ENCODE assay signal across 9 mouse cellular contexts in the genomic region with DNA sequence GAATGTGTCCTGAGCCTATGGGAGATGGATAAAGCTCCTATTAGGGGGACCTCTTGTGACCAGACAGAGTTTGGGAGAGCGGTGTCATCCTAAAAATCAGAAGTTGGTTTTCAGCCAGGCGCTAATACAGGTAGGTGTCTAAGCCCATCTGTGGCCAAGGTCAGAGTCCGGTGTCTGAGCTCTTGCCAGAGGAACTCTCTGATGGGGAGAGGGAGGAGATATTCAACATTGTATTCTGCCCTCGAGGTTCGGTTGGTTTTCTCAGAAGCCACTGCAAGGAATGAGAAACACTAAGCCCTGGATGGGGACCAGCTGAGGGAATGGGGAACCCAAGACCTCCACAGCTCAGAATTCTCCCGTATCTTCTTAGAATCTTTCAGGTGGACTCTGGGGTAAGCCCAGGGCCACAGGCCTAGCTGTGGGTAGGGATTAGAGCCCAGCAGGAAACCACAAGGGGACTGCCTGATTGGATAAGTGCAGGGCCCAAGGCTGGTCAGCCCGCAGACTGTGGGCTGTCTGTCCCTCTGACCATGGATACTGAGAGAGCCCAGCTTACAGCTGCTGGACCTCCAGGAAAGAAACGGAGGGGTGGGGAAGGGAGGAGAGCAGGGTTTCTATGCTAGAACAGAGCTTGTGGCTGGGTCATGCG. TPM values are rescaled to one million over a fixed set of nuclear protein-coding genes. Genes with fewer than 3 reads are reported as not detected.
DNase-seq lines count a peak whose midpoint lies in the region; ATAC-seq and TF ChIP-seq lines count a peak whose summit lies in the region.
"Had no signal": no experiment of that assay in that cellular context is flagged by ENCODE, and none has a peak within 500 bp of the region (broad histone marks: within the 10 kb centered on the region; RNA-seq: fewer than 3 reads in every experiment).

No protein-coding gene starts in this region.

- peaks cover 17% of the 10 kb centered on the region for H3K79me2 ChIP-seq in myocyte (ENCODE audit: control insufficient read depth, insufficient read depth)

- H3K27ac ChIP-seq in kidney, embryonic 14.5 days (ENCODE audit: low read depth, low read length) = no peak overlapping the region
- H3K27ac ChIP-seq in intestine, embryonic 14.5 days (ENCODE audit: low read depth) = no peak overlapping the region

- H3K9me3 ChIP-seq in kidney, embryonic 14.5 days (ENCODE audit: control insufficient read depth, low read length) = no peaks in the 10 kb centered on the region
- H3K9me3 ChIP-seq in intestine, embryonic 14.5 days (ENCODE audit: control insufficient read depth, low read length) = no peaks in the 10 kb centered on the region

- H3K9ac ChIP-seq in kidney, embryonic 14.5 days (ENCODE audit: low read depth, low read length) = peak overlapping the region; percentile 81; the same call in 1 of the 2 replicates
- H3K9ac ChIP-seq in intestine, embryonic 14.5 days (ENCODE audit: low read length) = peak overlapping the region; percentile 53

- peaks cover 13% of the 10 kb centered on the region for H3K27me3 ChIP-seq in kidney, embryonic 14.5 days (ENCODE audit: control insufficient read depth, insufficient read depth, low read length)
- no peaks in the 10 kb centered on the region for H3K27me3 ChIP-seq in intestine, embryonic 14.5 days (replicated peaks; ENCODE audit: control insufficient read depth, insufficient read depth, low read length)
- H3K27me3 ChIP-seq in myocyte (ENCODE audit: control insufficient read depth, insufficient read depth, insufficient read length) = no peaks in the 10 kb centered on the region

- H3K4me1 ChIP-seq in kidney, embryonic 14.5 days (ENCODE audit: control insufficient read depth, insufficient read depth, low read length) = peaks cover 36% of the 10 kb centered on the region
- peaks cover 36% of the 10 kb centered on the region for H3K4me1 ChIP-seq in intestine, embryonic 14.5 days (replicated peaks; ENCODE audit: control insufficient read depth, insufficient read depth, low read length)

- H3K36me3 ChIP-seq in kidney, embryonic 14.5 days (ENCODE audit: control insufficient read depth, insufficient read depth, low read length) = peaks cover 10% of the 10 kb centered on the region; the same call in 1 of the 2 replicates
- H3K36me3 ChIP-seq in intestine, embryonic 14.5 days (ENCODE audit: control insufficient read depth, insufficient read depth, low read length) = peaks cover 15% of the 10 kb centered on the region; the same call in 1 of the 2 replicates
- peaks cover 6% of the 10 kb centered on the region for H3K36me3 ChIP-seq in myocyte (ENCODE audit: control insufficient read depth, insufficient read depth)

- H3K4me2 ChIP-seq in kidney, embryonic 14.5 days (replicated peaks; ENCODE audit: low read depth, low read length) = peak overlapping the region; percentile 75
- peak overlapping the region; percentile 72 for H3K4me2 ChIP-seq in intestine, embryonic 14.5 days (ENCODE audit: low read length)
- H3K4me2 ChIP-seq in myocyte (ENCODE audit: low read depth) = peak overlapping the region; percentile 81

- no peak for ATAC-seq in kidney, embryonic 14.5 days (ENCODE audit: low FRiP score, low TSS enrichment)
- peak; percentile 36 for ATAC-seq in common myeloid progenitor, adult 5-6 weeks (replicated peaks; ENCODE audit: low read depth, poor library complexity, severe bottlenecking)
- ATAC-seq in intestine, embryonic 14.5 days (replicated peaks; ENCODE audit: low FRiP score, low TSS enrichment, low read depth) = no peak

- no peak for DNase-seq in kidney, adult 8-10 months
- DNase-seq in intestine, embryonic 14.5 days (ENCODE audit: low spot score) = no peak
- no peak for DNase-seq in cerebellum, postnatal 36 days
- no peak for DNase-seq in ovary, postnatal 36 days (ENCODE audit: low spot score)
- no peak for DNase-seq in cerebellum, adult 8-10 months
- DNase-seq: lung, postnatal 14 days had no signal

- WGBS in kidney, embryonic 14.5 days = 53% methylated on average over 9 of the region's 9 CpGs
- WGBS in intestine, embryonic 14.5 days = 54% methylated on average over 9 of the region's 9 CpGs

- peak overlapping the region; percentile 7 for H3ac ChIP-seq in myocyte (ENCODE audit: control insufficient read depth, insufficient read length)

- peak overlapping the region; percentile 73 for H3K4me3 ChIP-seq in kidney, embryonic 14.5 days (ENCODE audit: low read length)
- peak overlapping the region; percentile 80 for H3K4me3 ChIP-seq in intestine, embryonic 14.5 days (ENCODE audit: low read depth, low read length)
- H3K4me3 ChIP-seq in myocyte = peak overlapping the region; percentile 44

- TF ChIP-seq POLR2A in myocyte (IDR thresholded peaks at IDR 0.05; ENCODE audit: insufficient read length, low read depth) = no peak

TF ChIP-seq in myocyte, 11 proteins besides CTCF, POLR2A, EP300 and RAD21:
- TF ChIP-seq USF1 (IDR thresholded peaks at IDR 0.05; ENCODE audit: low read depth) (no peak), CEBPB (IDR thresholded peaks at IDR 0.05; ENCODE audit: insufficient read depth, poor library complexity, severe bottlenecking) (no peak), SRF (IDR thresholded peaks at IDR 0.05; ENCODE audit: control insufficient read depth, insufficient read length, low read depth) (no peak), TCF12 (IDR thresholded peaks at IDR 0.05; ENCODE audit: insufficient read depth, poor library complexity, severe bottlenecking) (no peak), MAX (IDR thresholded peaks at IDR 0.05; ENCODE audit: low read depth) (no peak), MYOG (IDR thresholded peaks at IDR 0.05; ENCODE audit: control insufficient read depth in 1 of 3, insufficient read depth in 1 of 3, insufficient read length in 2 of 3, low read depth in 2 of 3) (no peak), POLR2AphosphoS2 (IDR thresholded peaks at IDR 0.05; ENCODE audit: insufficient read length, low read depth) (no peak), E2F4 (IDR thresholded peaks at IDR 0.05; ENCODE audit: insufficient read depth) (no peak), REST (IDR thresholded peaks at IDR 0.05; ENCODE audit: insufficient read depth, insufficient read length) (no peak), MYOD1 (IDR thresholded peaks at IDR 0.05; ENCODE audit: control insufficient read depth in 1 of 3, insufficient read length in 2 of 3, low read depth in 2 of 3) (no peak), TCF3 (IDR thresholded peaks at IDR 0.05; ENCODE audit: insufficient read length, low read depth) (no peak)

RNA-seq across cellular contexts. Expression of a gene that starts 1.5 kb away (rescaled TPM):
- polyA plus RNA-seq in kidney, embryonic 14.5 days (2014; fragmentation: Nextera tagmentation; extraction: Ambion mirVana) = 24.2 and 29.4 TPM in 2 replicates
- total RNA-seq in common myeloid progenitor, adult 5-6 weeks (2017) = 0.58 and 2.2 TPM in 2 replicates
- 27.5 and 28.2 TPM in 2 replicates for polyA plus RNA-seq in intestine, embryonic 14.5 days (2014; fragmentation: Nextera tagmentation; extraction: Ambion mirVana)
- 16.3 TPM for polyA plus RNA-seq in myocyte (2012; fragmentation: generic; extraction: Trizol)

RNA-seq across cellular contexts. Expression of a gene that starts 7.1 kb away (rescaled TPM):
- not detected in 2 replicates for polyA plus RNA-seq in kidney, embryonic 14.5 days (2014; fragmentation: Nextera tagmentation; extraction: Ambion mirVana)
- 0.05 TPM in 1 of 2 replicates, not detected in the other for total RNA-seq in common myeloid progenitor, adult 5-6 weeks (2017)
- 1.4 and 2.0 TPM in 2 replicates for polyA plus RNA-seq in intestine, embryonic 14.5 days (2014; fragmentation: Nextera tagmentation; extraction: Ambion mirVana)
- not detected for polyA plus RNA-seq in myocyte (2012; fragmentation: generic; extraction: Trizol)

RNA-seq across cellular contexts. Expression of a gene that starts 40.3 kb away (rescaled TPM):
- 14.6 and 20.6 TPM in 2 replicates for polyA plus RNA-seq in kidney, embryonic 14.5 days (2014; fragmentation: Nextera tagmentation; extraction: Ambion mirVana)
- 0.78 and 0.82 TPM in 2 replicates for total RNA-seq in common myeloid progenitor, adult 5-6 weeks (2017)
- polyA plus RNA-seq in intestine, embryonic 14.5 days (2014; fragmentation: Nextera tagmentation; extraction: Ambion mirVana) = 24.1 and 27.7 TPM in 2 replicates
- polyA plus RNA-seq in myocyte (2012; fragmentation: generic; extraction: Trizol) = 4.4 TPM

RNA-seq across cellular contexts. Expression of a gene that starts 58.1 kb away (rescaled TPM):
- 15.5 and 31.3 TPM in 2 replicates for polyA plus RNA-seq in kidney, embryonic 14.5 days (2014; fragmentation: Nextera tagmentation; extraction: Ambion mirVana)
- 293 and 407 TPM in 2 replicates for total RNA-seq in common myeloid progenitor, adult 5-6 weeks (2017)
- polyA plus RNA-seq in intestine, embryonic 14.5 days (2014; fragmentation: Nextera tagmentation; extraction: Ambion mirVana) = 23.6 and 26.5 TPM in 2 replicates
- polyA plus RNA-seq in myocyte (2012; fragmentation: generic; extraction: Trizol) = 12.4 TPM

RNA-seq across cellular contexts. Expression of a gene that starts 59.2 kb away (rescaled TPM):
- polyA plus RNA-seq in kidney, embryonic 14.5 days (2014; fragmentation: Nextera tagmentation; extraction: Ambion mirVana) = 183 and 185 TPM in 2 replicates
- total RNA-seq in common myeloid progenitor, adult 5-6 weeks (2017) = 51.3 and 54.3 TPM in 2 replicates
- 160 and 171 TPM in 2 replicates for polyA plus RNA-seq in intestine, embryonic 14.5 days (2014; fragmentation: Nextera tagmentation; extraction: Ambion mirVana)
- 102 TPM for polyA plus RNA-seq in myocyte (2012; fragmentation: generic; extraction: Trizol)
